Mouse (Mus musculus): Measurements from ENCODE around the gene Myo1g.

DNA sequence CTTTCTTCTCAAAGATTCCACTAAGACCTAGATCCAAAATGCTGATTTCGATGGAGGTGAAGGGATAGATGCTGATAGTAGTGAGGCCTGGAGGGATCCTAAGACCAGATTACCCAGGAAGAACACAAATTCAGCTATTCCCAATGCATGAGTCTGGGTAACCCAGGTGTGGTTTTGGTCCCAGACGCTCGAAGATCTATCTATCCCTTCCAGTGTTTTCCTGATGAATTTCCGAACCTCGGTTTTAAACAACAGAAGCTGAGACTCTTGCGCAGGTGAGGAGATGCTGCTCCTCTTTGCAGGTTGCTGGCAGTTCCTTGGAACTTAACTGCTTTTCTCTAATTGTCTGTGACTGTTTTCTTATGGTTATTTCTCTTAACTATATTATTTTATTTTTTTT, 46.4 kb downstream of the Myo1g start:
- TF ChIP-seq CTCF (IDR thresholded peaks at IDR 0.05; ENCODE audit: control insufficient read depth, insufficient read depth, insufficient read length) (no peak), MYOG (IDR thresholded peaks at IDR 0.05; ENCODE audit: control insufficient read depth, extremely low read depth, insufficient read length) (no peak), MAX (IDR thresholded peaks at IDR 0.05) (no peak)

All from C2C12 (cell line).